Mouse (Mus musculus) stomach, embryonic 15.5 days (tissue): Measurements from ENCODE around the gene Fam219a. TPM values are rescaled to one million over a fixed set of nuclear protein-coding genes. Genes with fewer than 3 reads are reported as not detected.

Experiments used
- ATAC-seq: fragments of 200-750 bp; cut with Nextera tagmentation; 2 replicates; pipeline ENCODE4 v1.8.0; 2017; ENCODE audit warnings: low read depth, moderate number of reproducible peaks, moderate TSS enrichment; ENCODE audit not compliant: insufficient read depth, low FRiP score
- H3K27ac ChIP-seq: fragments of 300-500 bp; sonication (generic); 2 replicates; pipeline ENCODE4 v1.5.1; 2015; ENCODE audit warnings: mild to moderate bottlenecking, inconsistent platforms
- H3K27me3 ChIP-seq: fragments of 300-500 bp; sonication (generic); replicated peaks from 2 replicates; pipeline ENCODE4 v1.6.1; 2015; ENCODE audit warnings: inconsistent platforms
- H3K36me3 ChIP-seq: fragments of 300-500 bp; sonication (generic); 2 replicates; pipeline ENCODE4 v1.6.1; 2015; ENCODE audit warnings: inconsistent platforms
- H3K4me1 ChIP-seq: fragments of 300-500 bp; sonication (generic); 2 replicates; pipeline ENCODE4 v1.6.1; 2015; ENCODE audit warnings: inconsistent platforms
- H3K4me2 ChIP-seq: fragments of 300-500 bp; sonication (generic); 2 replicates; pipeline ENCODE4 v1.6.1; 2015; ENCODE audit warnings: mild to moderate bottlenecking, inconsistent platforms
- H3K4me3 ChIP-seq: fragments of 300-500 bp; sonication (generic); replicated peaks from 2 replicates; pipeline ENCODE4 v1.5.1; 2015; ENCODE audit warnings: inconsistent platforms
- H3K9ac ChIP-seq: fragments of 300-500 bp; sonication (generic); 2 replicates; pipeline ENCODE4 v1.6.1; 2015; ENCODE audit warnings: inconsistent platforms
- H3K9me3 ChIP-seq: fragments of 300-500 bp; sonication (generic); 2 replicates; pipeline ENCODE4 v1.6.1; 2016; ENCODE audit warnings: inconsistent platforms
- WGBS: fragments of 180-500 bp; shearing (Covaris S2); methylation state at CpG from one replicate; pipeline ENCODE4 v1.1.7; 2015; 5-methylcytosine and 5-hydroxymethylcytosine counted together
- polyA plus RNA-seq: library from polyadenylated mRNA; unstranded; fragments of >200 nt; fragmentation: Nextera tagmentation; extraction: Ambion mirVana; gene quantifications from 2 replicates; pipeline ENCODE4 v1.2.1, GENCODE M21; 2015

The Fam219a gene
- polyA plus RNA-seq, 1 experiment from 2014 or later = 2.9 TPM

GRCm38 (mm10) chr4:41518349-41518748, 51.0 kb downstream of the Fam219a start:
- no peaks in the 10 kb centered on the region; the same call in 1 of the 2 replicates for H3K4me1 ChIP-seq
- no peak overlapping the region for H3K4me2 ChIP-seq
- no peak overlapping the region for H3K9ac ChIP-seq
- no peaks in the 10 kb centered on the region for H3K9me3 ChIP-seq
- WGBS = 74% methylated on average over 6 of the region's 7 CpGs
- H3K27me3 ChIP-seq = peaks cover 7% of the 10 kb centered on the region; the same call in 1 of the 2 replicates
- no peak overlapping the region for H3K4me3 ChIP-seq
- H3K27ac ChIP-seq = no peak overlapping the region
- ATAC-seq = no peak
- H3K36me3 ChIP-seq = no peaks in the 10 kb centered on the region

- Histone ChIP-seq H3K4me1 (no peaks in the 10 kb centered on the region; the same call in 1 of the 2 replicates), H3K4me2 (no peak within 1 kb of the TSS), H3K27ac (no peak within 1 kb of the TSS), H3K9ac (no peak within 1 kb of the TSS), H3K27me3 (peaks cover 10% of the 10 kb centered on the region; the same call in 1 of the 2 replicates), H3K36me3 (no peaks in the 10 kb centered on the region), H3K4me3 (no peak within 1 kb of the TSS), H3K9me3 (no peaks in the 10 kb centered on the region)
- WGBS = 83% methylated on average over 2 of the region's 2 CpGs
- ATAC-seq = no peak
Measured at GRCm38 (mm10) chr4:41517233-41517632, 52.1 kb downstream of the Fam219a start, which contains the start of gene 1110017D15Rik. Gene 1110017D15Rik, minus strand, starts transcription at chr4:41517333.

GRCm38 (mm10) chr4:41513714-41514113, 55.6 kb downstream of the Fam219a start:
- Histone ChIP-seq H3K4me3 (no peak overlapping the region), H3K9ac (no peak overlapping the region), H3K4me1 (no peaks in the 10 kb centered on the region), H3K36me3 (no peaks in the 10 kb centered on the region), H3K4me2 (no peak overlapping the region), H3K9me3 (no peaks in the 10 kb centered on the region), H3K27ac (no peak overlapping the region), H3K27me3 (peaks cover 8% of the 10 kb centered on the region; the same call in 1 of the 2 replicates)
- WGBS = 18% methylated on average over 8 of the region's 8 CpGs
- ATAC-seq = no peak

- H3K4me3 ChIP-seq = no peak overlapping the region
- H3K36me3 ChIP-seq = no peaks in the 10 kb centered on the region
- 40% methylated on average over 4 of the region's 4 CpGs for WGBS
- H3K27ac ChIP-seq = no peak overlapping the region
- H3K27me3 ChIP-seq = peaks cover 12% of the 10 kb centered on the region
- no peak for ATAC-seq
- no peaks in the 10 kb centered on the region for H3K9me3 ChIP-seq
- no peak overlapping the region for H3K4me2 ChIP-seq
- H3K4me1 ChIP-seq = no peaks in the 10 kb centered on the region
- no peak overlapping the region for H3K9ac ChIP-seq
Measured at GRCm38 (mm10) chr4:41513309-41513708, 56.0 kb downstream of the Fam219a start.

GRCm38 (mm10) chr4:41507998-41508397, 61.3 kb downstream of the Fam219a start:
- Histone ChIP-seq H3K9ac (no peak overlapping the region), H3K27ac (no peak overlapping the region), H3K4me3 (no peak overlapping the region), H3K4me2 (no peak overlapping the region), H3K27me3 (peaks cover 13% of the 10 kb centered on the region), H3K4me1 (no peaks in the 10 kb centered on the region; the same call in 1 of the 2 replicates), H3K9me3 (no peaks in the 10 kb centered on the region), H3K36me3 (no peaks in the 10 kb centered on the region)
- no peak for ATAC-seq
- WGBS = 53% methylated on average over 7 of the region's 7 CpGs

GRCm38 (mm10) chr4:41507326-41507924, 61.9 kb downstream of the Fam219a start:
- 5% methylated on average over 22 of the region's 22 CpGs for WGBS
- H3K9ac ChIP-seq = peak overlapping the region; percentile 37
- H3K4me3 ChIP-seq = peak overlapping the region; percentile 48
- H3K27me3 ChIP-seq = peaks cover 11% of the 10 kb centered on the region
- peak overlapping the region; percentile 87 for H3K4me2 ChIP-seq
- H3K27ac ChIP-seq = no peak overlapping the region
- H3K9me3 ChIP-seq = no peaks in the 10 kb centered on the region
- no peaks in the 10 kb centered on the region for H3K36me3 ChIP-seq
- no peak for ATAC-seq
- H3K4me1 ChIP-seq = peaks cover 3% of the 10 kb centered on the region

GRCm38 (mm10) chr4:41506906-41507305, 62.4 kb downstream of the Fam219a start:
- Histone ChIP-seq H3K9ac (peak overlapping the region; percentile 37), H3K27ac (no peak overlapping the region), H3K9me3 (no peaks in the 10 kb centered on the region), H3K4me2 (peak overlapping the region; percentile 87), H3K4me3 (peak overlapping the region; percentile 48), H3K36me3 (no peaks in the 10 kb centered on the region), H3K27me3 (peaks cover 10% of the 10 kb centered on the region), H3K4me1 (peaks cover 8% of the 10 kb centered on the region)
- under 1% methylated on average over 29 of the region's 29 CpGs for WGBS
- ATAC-seq = peak; percentile 69

GRCm38 (mm10) chr4:41506156-41506555, 63.2 kb downstream of the Fam219a start:
- Histone ChIP-seq H3K4me1 (peaks cover 9% of the 10 kb centered on the region), H3K4me3 (peak overlapping the region; percentile 48; the same call in 1 of the 2 replicates), H3K27ac (0 out of 2 replicates have a peak overlapping the region, but pooled peaks have one; percentile 16), H3K9ac (no peak overlapping the region), H3K9me3 (no peaks in the 10 kb centered on the region), H3K4me2 (peak overlapping the region; percentile 87), H3K27me3 (peaks cover 13% of the 10 kb centered on the region), H3K36me3 (no peaks in the 10 kb centered on the region)
- ATAC-seq = no peak
- 12% methylated on average over 13 of the region's 13 CpGs for WGBS

- Histone ChIP-seq H3K27me3 (peaks cover 23% of the 10 kb centered on the region), H3K4me3 (no peak overlapping the region), H3K27ac (no peak overlapping the region), H3K36me3 (no peaks in the 10 kb centered on the region), H3K9me3 (no peaks in the 10 kb centered on the region), H3K4me1 (peaks cover 9% of the 10 kb centered on the region), H3K9ac (no peak overlapping the region), H3K4me2 (no peak overlapping the region)
- 58% methylated on average over 11 of the region's 11 CpGs for WGBS
- no peak for ATAC-seq
Measured at GRCm38 (mm10) chr4:41505131-41505551, 64.2 kb downstream of the Fam219a start.

- Histone ChIP-seq H3K4me1 (peaks cover 9% of the 10 kb centered on the region), H3K9ac (no peak overlapping the region), H3K4me3 (no peak overlapping the region), H3K4me2 (no peak overlapping the region), H3K27ac (no peak overlapping the region), H3K36me3 (no peaks in the 10 kb centered on the region), H3K9me3 (no peaks in the 10 kb centered on the region), H3K27me3 (peaks cover 31% of the 10 kb centered on the region)
- ATAC-seq = no peak
- 71% methylated on average over 5 of the region's 5 CpGs for WGBS
Measured at GRCm38 (mm10) chr4:41504325-41504724, 65.0 kb downstream of the Fam219a start.

GRCm38 (mm10) chr4:41502986-41503412, 66.3 kb downstream of the Fam219a start, which contains the start of gene AI464131:
Gene AI464131, minus strand, starts transcription at chr4:41503076.
- Histone ChIP-seq H3K36me3 (no peaks in the 10 kb centered on the region), H3K9ac (0 out of 2 replicates have a peak within 1 kb of the TSS, but pooled peaks have one; percentile 19), H3K4me3 (peak within 1 kb of the TSS; percentile 50), H3K4me2 (peak within 1 kb of the TSS; percentile 82), H3K9me3 (no peaks in the 10 kb centered on the region), H3K27me3 (peaks cover 36% of the 10 kb centered on the region), H3K4me1 (peaks cover 22% of the 10 kb centered on the region), H3K27ac (peak within 1 kb of the TSS; percentile 44; the same call in 1 of the 2 replicates)
- WGBS = 1% methylated on average over 16 of the region's 18 CpGs
- peak; percentile 94 for ATAC-seq

GRCm38 (mm10) chr4:41502171-41502940, 67.0 kb downstream of the Fam219a start:
- peak overlapping the region; percentile 82 for H3K4me2 ChIP-seq
- peaks cover 40% of the 10 kb centered on the region for H3K27me3 ChIP-seq
- ATAC-seq = peak; percentile 23
- no peaks in the 10 kb centered on the region for H3K9me3 ChIP-seq
- H3K9ac ChIP-seq = 0 out of 2 replicates have a peak overlapping the region, but pooled peaks have one; percentile 19
- peak overlapping the region; percentile 44; the same call in 1 of the 2 replicates for H3K27ac ChIP-seq
- peaks cover 28% of the 10 kb centered on the region for H3K4me1 ChIP-seq
- 18% methylated on average over 20 of the region's 20 CpGs for WGBS
- H3K4me3 ChIP-seq = peak overlapping the region; percentile 50
- H3K36me3 ChIP-seq = no peaks in the 10 kb centered on the region
